25 mouse cellular contexts compared by ENCODE assay signal in the genomic region with DNA sequence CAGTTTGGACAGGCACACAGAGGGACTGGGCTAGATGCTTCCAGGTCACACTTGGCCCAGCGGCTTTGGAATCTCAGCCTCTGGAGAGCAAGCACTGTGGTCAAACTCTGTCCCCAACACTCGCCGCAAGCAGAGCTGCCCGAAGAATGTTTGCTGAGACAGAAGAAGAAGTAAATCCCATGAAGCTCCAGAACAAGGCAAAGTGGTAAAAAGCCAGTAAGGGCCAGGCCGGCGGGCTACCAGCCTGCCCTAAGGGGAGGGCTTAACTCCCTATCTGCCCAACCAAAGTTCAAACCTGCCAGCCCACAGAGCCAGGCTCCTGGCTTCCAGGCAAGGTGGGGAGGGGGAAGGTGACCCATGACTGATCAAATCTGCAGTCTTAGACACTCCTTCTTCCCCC. TPM values are rescaled to one million over a fixed set of nuclear protein-coding genes. Genes with fewer than 3 reads are reported as not detected.
DNase-seq lines count a peak whose midpoint lies in the region; ATAC-seq lines count a peak whose summit lies in the region.
"Had no signal": no experiment of that assay in that cellular context is flagged by ENCODE, and none has a peak within 500 bp of the region (broad histone marks: within the 10 kb centered on the region; RNA-seq: fewer than 3 reads in every experiment).

No protein-coding gene starts in this region.

- 0 out of 2 replicates have a peak, but pooled peaks have one; percentile 8 for ATAC-seq in embryonic facial prominence, embryonic 15.5 days (ENCODE audit: insufficient number of reproducible peaks, low FRiP score, low TSS enrichment, low read depth)
- ATAC-seq: forebrain, embryonic 15.5 days; hindbrain, postnatal 0 days; intestine, embryonic 15.5 days; lung, postnatal 0 days had no signal

- H3K9ac ChIP-seq in embryonic facial prominence, embryonic 15.5 days: no peak overlapping the region
- H3K9ac ChIP-seq: forebrain, embryonic 15.5 days; hindbrain, embryonic 12.5 days; intestine, embryonic 15.5 days; limb, embryonic 15.5 days; liver, embryonic 13.5 days; midbrain, embryonic 12.5 days had no signal

- H3K4me3 ChIP-seq in embryonic facial prominence, embryonic 15.5 days (replicated peaks): no peak overlapping the region
- H3K4me3 ChIP-seq: forebrain, embryonic 15.5 days; gastrocnemius, adult 2 months; hindbrain, embryonic 12.5 days; intestine, embryonic 15.5 days; limb, embryonic 15.5 days; liver, embryonic 13.5 days; megakaryocyte, embryonic 14.5 days; midbrain, embryonic 12.5 days had no signal

- no peak overlapping the region for H3K27ac ChIP-seq in embryonic facial prominence, embryonic 15.5 days (replicated peaks)
- H3K27ac ChIP-seq: forebrain, embryonic 15.5 days; gastrocnemius, adult 2 months; hindbrain, embryonic 12.5 days; hindbrain, postnatal 0 days; intestine, embryonic 15.5 days; limb, embryonic 15.5 days; liver, embryonic 13.5 days; midbrain, embryonic 12.5 days had no signal

- peak; percentile 60 for DNase-seq in kidney, adult 9 months
- DNase-seq in kidney, postnatal 4 days: no peak
- DNase-seq in 3134 (ENCODE audit: extremely low read depth, insufficient read length, low spot score): peak; percentile 82
- peak; percentile 56 for DNase-seq in 3T3-L1 (ENCODE audit: low read depth, low spot score)
- DNase-seq in frontal cortex, postnatal 14 days (ENCODE audit: low spot score in 2 of 2): no peak
- no peak for DNase-seq in testis, postnatal 10 days (ENCODE audit: low spot score)
- no peak for DNase-seq in cerebellum, postnatal 14 days
- DNase-seq: cerebellum, adult 11-12 months; cerebellum, adult 9-11 months; gastrocnemius, adult 2 months; layer of hippocampus, postnatal 36 days; left cerebral cortex, postnatal 4 days; liver, embryonic 13.5 days; lung, adult 18-20 months; lung, postnatal 4 days; thymus, postnatal 4 days had no signal

- H3K9me3 ChIP-seq in embryonic facial prominence, embryonic 15.5 days (replicated peaks): no peaks in the 10 kb centered on the region
- H3K9me3 ChIP-seq: forebrain, embryonic 15.5 days; hindbrain, embryonic 12.5 days; intestine, embryonic 15.5 days; limb, embryonic 15.5 days; liver, embryonic 13.5 days; midbrain, embryonic 12.5 days had no signal

- no peaks in the 10 kb centered on the region for H3K27me3 ChIP-seq in embryonic facial prominence, embryonic 15.5 days
- H3K27me3 ChIP-seq: forebrain, embryonic 15.5 days; hindbrain, embryonic 12.5 days; intestine, embryonic 15.5 days; limb, embryonic 15.5 days; liver, embryonic 13.5 days; megakaryocyte, embryonic 14.5 days; midbrain, embryonic 12.5 days had no signal

- no peak overlapping the region for H3K4me2 ChIP-seq in embryonic facial prominence, embryonic 15.5 days (replicated peaks)
- H3K4me2 ChIP-seq: forebrain, embryonic 15.5 days; hindbrain, embryonic 12.5 days; intestine, embryonic 15.5 days; limb, embryonic 15.5 days; liver, embryonic 13.5 days; midbrain, embryonic 12.5 days had no signal

- 78% methylated on average over 6 of the region's 6 CpGs for WGBS in embryonic facial prominence, embryonic 15.5 days

- no peaks in the 10 kb centered on the region for H3K36me3 ChIP-seq in embryonic facial prominence, embryonic 15.5 days
- H3K36me3 ChIP-seq: forebrain, embryonic 15.5 days; hindbrain, embryonic 12.5 days; intestine, embryonic 15.5 days; limb, embryonic 15.5 days; liver, embryonic 13.5 days; midbrain, embryonic 12.5 days had no signal

- H3K4me1 ChIP-seq in embryonic facial prominence, embryonic 15.5 days: peaks cover 10% of the 10 kb centered on the region
- H3K4me1 ChIP-seq: forebrain, embryonic 15.5 days; intestine, embryonic 15.5 days; megakaryocyte, embryonic 14.5 days; midbrain, embryonic 12.5 days had no signal

RNA-seq across cellular contexts. Expression of gene Tln2, which starts 52.2 kb away (rescaled TPM):
- polyA plus RNA-seq in embryonic facial prominence, embryonic 15.5 days (2015; fragmentation: Nextera tagmentation; extraction: Ambion mirVana): 33.9 and 37.2 TPM in 2 replicates

Comparison
In these comparisons a context has a peak if more than half of its experiments do, and no peak if none do; other contexts are left out.
1. DNase-seq: peak in kidney, adult 9 months (single experiment), 3134 (single experiment) and 3T3-L1 (single experiment); none in kidney, postnatal 4 days (0 of 2), frontal cortex, postnatal 14 days (0 of 2), testis, postnatal 10 days (single experiment) and cerebellum, postnatal 14 days (0 of 2).